Mouse (Mus musculus) liver, adult 2 months (tissue): ENCODE results near the gene Gsdma.

Experiments
- CTCF ChIP-seq: fragments of 200-500 bp; IDR thresholded peaks from 2 replicates; pipeline ENCODE4 v1.5.1; 2011; ENCODE audit warnings: low read depth, low read length, control low read depth
- POLR2A ChIP-seq: fragments of 200-500 bp; IDR thresholded peaks from 2 replicates; pipeline ENCODE4 v1.6.1; 2011; ENCODE audit warnings: low read length, control low read depth; ENCODE audit not compliant: insufficient read depth; ENCODE audit errors: extremely low read depth

DNA sequence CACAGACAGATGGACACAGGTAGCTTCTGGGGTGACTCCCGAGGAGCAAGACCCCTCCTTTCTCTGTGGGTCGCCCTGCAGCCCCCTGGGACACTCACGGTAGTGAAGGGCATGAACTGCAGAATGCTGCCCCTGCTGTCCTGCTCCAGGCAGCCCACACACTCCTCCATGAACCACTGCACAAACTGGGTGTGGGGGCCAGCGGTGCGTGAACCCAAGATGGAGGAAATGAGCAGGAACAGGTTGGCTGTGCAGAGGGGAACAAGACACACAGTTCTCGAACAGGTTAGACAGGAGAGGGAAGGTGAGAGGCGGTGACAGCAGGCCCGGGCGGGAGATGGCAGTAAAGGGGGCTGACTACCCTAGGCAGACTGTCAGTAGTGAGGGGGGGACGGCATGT lies 40.9 kb downstream of the Gsdma start:
- TF ChIP-seq POLR2A: no peak
- no peak for TF ChIP-seq CTCF
